Mouse (Mus musculus): ENCODE data around the gene Tbc1d24.

Tbc1d24 gene

DNA sequence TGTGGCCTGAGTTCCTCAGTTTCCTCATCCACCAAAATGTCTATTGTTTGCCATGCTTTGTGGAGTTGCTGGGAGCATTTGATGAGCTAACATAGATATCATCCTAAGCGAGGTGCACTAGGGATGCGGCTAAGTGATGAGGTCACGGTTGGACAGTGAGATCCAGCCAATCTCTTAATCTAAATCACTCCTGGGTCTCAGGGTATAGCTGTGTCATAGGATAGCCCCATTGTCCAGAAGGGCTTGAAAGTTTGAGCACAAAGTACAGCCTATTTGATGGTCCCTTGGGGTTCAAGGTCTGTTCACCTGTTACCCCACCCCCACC lies 4.5 kb upstream of the Tbc1d24 start:
- no peak for DNase-seq (ENCODE audit: low spot score)

DNA sequence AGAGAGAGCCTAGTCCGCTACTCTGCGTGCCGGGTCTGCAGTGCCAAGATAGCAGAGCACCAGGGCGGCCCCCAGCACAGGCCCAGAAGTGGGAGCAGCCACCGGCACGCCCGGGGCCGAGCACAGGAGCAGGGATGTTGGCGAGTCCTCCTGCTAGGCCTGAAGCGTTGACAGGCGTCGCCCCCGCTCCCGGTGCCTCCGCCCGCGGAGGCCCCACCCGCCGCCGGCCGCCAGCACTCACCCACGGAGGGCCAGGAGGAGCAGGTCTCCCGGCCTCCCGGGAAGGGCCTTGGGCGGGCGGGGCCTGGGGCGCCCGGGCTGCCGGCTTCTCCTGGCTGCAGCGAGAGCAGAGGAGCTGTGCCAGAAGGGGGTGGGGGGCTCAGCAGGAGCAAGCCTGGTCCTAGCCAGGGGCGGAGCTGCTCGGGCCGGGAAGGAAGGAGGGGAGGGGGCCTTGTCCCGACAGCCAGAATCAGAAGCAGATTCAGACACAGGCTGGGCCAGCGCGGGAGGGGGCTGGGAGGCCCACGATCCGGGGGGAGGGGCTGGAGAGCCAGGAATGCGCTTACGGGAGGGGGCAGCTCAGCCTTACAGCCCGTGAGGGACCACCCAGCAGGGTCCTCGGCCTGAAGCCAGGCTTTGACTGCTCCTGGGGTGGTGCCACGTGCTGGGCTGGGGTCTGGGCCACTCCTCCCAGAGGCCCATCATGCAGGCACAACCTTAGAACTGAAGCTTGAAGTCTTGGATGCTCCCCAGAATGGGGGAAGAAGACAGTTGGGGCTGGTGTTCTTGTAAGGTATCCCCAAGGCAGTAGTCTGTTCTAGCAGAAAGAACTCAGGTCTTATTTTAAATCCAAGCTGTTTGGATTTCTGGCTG lies 3.9 kb upstream of the Tbc1d24 start, which contains the start of gene Ntn3:
Gene Ntn3, minus strand, starts transcription at position 489 of the 873 bp plus-strand sequence.
- peak; percentile 89 for DNase-seq (ENCODE audit: low spot score)

DNA sequence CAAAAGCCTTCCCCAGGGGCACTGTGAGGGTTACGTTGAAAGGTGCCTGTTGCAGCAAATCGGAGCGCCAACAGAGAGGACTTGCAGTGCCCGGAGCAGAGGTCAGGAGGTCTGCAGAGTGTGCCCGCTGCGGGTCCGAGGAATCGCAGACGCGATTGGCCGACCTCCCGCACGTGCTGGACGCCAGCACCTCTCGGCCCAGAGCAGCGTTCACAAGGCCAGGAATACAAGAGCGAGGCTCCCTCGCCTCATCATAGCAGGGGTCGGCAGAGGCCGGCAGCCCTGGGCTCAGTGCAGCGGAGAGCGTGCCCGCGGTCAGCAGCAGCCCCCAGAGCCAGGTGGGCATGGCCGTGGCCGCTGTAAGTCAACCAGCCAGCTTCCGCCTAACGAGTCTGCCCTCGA lies 3.3 kb upstream of the Tbc1d24 start:
- DNase-seq (ENCODE audit: low spot score): no peak

- no peak for DNase-seq (ENCODE audit: low spot score)
Measured at GRCm38 (mm10) chr17:24207768-24208640, 2.6 kb upstream of the Tbc1d24 start.

- peak; percentile 84 for DNase-seq (ENCODE audit: low spot score)
Measured at GRCm38 (mm10) chr17:24206451-24207351, 1.3 kb upstream of the Tbc1d24 start.

- no peak for DNase-seq (ENCODE audit: low spot score)
Measured at GRCm38 (mm10) chr17:24205908-24206361, 573 bp upstream of the Tbc1d24 start.

GRCm38 (mm10) chr17:24204846-24205245 lies 516 bp downstream of the Tbc1d24 start:
- no peak for DNase-seq (ENCODE audit: low spot score)

DNA sequence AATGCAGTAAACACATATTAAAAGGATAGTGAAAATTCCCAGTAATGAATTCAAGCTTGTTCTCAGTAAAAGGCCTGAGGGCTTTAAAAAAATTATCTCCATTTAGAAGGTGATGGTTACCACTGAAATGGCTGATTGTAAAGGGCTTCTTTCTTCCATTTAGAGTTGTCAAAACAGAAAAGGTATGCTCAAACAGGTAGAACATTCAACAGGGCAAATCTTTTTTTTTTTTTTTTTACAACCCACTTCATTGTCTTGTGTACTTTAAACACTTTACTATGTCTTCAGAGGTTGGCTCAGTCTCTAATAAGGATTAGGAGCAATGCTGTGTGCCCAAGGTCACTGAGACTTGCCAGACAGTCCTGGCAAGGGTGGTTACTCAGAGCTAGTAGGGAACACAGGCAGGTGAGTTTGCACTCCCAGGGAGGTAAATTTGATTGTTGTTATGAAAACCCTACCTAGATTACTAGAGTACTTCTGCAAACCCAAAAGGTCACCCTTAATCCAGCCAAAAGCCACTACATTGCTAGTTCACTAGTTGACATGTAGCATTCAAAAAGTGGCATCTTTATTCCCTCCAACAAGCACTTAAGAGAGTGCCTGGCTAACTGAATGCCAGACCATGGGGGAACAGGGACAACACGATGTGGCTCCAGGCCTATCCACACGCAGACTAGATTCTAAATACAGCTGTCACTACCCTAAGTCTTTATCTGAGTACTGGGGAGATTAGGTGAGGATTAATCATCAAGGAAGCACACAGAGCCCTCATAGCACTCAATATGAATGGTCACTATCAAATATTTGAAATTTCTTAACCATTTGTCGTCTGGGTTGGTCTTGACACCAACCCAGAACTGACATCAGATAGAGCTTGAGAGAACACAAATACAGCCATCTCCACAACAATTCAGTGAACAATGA lies 1.5 kb downstream of the Tbc1d24 start:
- DNase-seq (ENCODE audit: low spot score): no peak

DNA sequence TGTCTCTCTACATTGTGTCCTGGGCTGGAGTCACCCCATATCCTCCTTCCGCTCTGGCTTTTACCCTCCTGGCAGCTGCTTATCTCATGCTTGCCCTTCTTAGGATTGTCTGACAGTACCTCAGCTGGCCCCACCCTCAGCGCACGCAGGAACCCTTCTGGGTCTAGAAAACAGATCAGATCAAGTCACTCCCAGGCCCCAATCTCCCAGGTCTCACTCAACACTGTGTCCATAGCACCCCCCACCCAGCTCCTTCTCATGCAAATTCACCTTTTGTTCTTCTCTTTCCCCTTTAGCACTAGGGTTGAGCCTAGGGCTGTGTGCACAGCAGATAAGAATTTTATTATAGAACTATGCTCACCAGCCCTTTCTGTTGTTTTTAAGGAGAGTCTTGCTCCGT lies 2.3 kb downstream of the Tbc1d24 start:
- peak; percentile 80 for DNase-seq (ENCODE audit: low spot score)

DNA sequence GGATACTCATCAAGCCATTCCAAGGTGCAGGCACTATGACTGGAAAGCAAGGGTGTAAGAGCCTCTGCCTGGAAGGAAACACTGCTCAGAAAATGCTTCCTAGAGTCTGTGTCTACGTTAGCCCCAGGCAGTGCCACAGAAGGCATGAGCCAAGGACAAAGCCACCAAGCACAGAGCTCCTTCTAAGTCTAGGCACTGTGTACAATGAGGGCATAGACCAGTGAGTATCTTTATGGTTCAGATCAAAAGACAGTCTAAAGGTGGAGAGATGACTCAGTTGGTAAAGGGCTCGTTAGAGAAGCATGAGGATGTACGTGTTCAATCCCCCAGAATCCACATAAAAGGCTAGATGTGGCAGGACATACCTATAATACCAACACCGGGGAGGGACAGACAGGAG lies 4.3 kb downstream of the Tbc1d24 start:
- DNase-seq (ENCODE audit: low spot score): no peak

DNA sequence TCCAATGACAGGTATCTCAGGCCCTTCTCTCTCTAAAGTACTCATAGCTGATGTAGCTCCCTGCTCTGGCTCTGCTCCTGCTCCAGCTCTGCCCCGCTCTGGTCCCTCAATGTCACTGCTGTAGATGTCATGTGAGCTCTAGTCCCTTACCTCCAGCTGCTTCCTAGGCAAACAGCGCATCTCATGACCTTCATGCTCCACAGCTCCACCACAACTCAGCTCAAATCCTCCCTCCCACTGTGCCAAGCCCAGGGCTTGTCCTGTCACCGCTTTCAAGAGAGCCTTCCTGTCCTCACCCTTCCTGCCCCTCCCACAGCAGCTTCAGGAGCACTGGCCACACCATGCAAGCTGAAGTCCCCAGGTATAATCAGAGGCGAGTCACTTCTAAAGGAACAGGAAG lies 5.6 kb downstream of the Tbc1d24 start:
- DNase-seq (ENCODE audit: low spot score): no peak

- peak; percentile 76 for DNase-seq (ENCODE audit: low spot score)
Measured at GRCm38 (mm10) chr17:24199252-24199651, 6.1 kb downstream of the Tbc1d24 start.

GRCm38 (mm10) chr17:24197032-24197824 lies 8.1 kb downstream of the Tbc1d24 start:
- no peak for DNase-seq (ENCODE audit: low spot score)

- DNase-seq (ENCODE audit: low spot score): no peak
Measured at GRCm38 (mm10) chr17:24195349-24195748, 10.0 kb downstream of the Tbc1d24 start.

DNA sequence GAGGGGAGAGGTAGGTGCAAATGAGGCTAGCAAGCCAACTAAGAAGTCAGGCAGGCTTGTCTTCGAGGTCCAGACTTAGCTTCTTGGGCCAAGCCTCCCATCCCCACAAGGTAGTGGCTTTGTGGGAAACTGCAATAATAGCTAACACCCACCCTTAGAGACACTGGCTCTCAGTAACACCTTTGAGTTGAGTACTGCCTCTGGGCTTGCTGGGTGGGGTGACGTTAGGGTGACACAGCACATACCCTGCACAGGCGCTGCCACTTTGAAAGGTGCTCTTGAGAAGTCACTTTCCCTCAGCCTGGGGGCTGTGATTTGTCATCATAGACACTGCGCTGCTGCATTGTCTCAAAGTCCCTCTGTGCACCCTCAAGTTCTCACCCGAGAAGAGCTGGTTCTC lies 11.6 kb downstream of the Tbc1d24 start:
- no peak for DNase-seq (ENCODE audit: low spot score)

- no peak for DNase-seq (ENCODE audit: low spot score)
Measured at GRCm38 (mm10) chr17:24193268-24193667, 12.1 kb downstream of the Tbc1d24 start.

DNA sequence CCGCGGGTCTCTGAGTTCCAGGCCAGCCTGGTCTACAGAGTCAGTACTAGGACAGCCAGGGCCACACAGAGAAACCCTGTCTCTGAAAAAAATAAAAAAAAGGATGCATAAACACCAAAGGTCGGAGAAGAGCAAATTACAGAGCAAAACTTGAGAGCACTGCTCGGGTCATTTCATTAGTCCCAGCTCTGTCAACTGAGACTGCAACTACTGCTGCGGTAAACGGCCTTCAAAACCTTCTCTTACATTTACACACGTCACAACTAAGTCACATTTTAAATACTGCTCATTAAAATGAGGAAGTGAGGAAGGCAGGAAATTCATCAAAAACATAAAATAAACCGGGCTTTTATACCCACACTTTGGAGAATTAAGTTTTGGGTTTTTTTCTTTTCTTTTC lies 12.5 kb downstream of the Tbc1d24 start:
- no peak for DNase-seq (ENCODE audit: low spot score)

DNA sequence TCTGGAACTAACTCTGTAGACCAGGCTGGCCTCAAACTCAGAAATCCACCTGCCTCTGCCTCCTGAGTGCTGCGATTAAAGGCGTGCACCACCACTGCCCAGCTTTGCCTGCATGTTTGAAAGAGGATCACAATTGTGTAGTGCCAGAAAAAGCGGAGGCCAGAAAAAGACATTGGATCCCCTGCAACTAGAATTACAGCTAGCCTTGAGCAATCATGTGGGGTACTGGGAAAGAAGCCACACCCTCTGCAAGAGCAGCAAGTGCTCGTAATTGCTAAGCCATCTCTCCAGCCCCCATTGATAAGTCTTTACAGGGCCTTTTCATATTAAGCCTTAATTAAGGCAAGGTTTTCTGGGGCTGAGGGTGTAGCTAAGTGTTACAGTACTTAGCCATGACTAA lies 13.9 kb downstream of the Tbc1d24 start:
- DNase-seq (ENCODE audit: low spot score): no peak

DNA sequence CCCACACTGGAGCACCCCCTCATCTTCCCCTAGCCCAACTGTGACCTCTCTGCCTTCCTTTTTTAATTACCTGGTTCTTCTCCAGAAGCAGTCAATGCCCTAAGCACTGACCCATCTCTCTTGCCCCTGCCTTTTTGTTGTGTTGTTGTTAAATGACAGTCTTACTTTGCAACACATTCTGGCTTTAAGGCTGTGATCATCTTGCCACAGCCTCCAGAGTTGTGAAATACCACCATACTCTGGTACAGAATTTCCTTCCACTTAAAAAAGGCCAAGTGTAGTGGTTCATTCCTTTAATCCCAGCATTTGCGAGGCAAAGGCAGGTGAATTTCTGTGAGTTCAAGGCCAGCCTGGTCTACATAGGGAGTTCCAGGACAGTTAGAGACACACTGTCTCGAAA lies 14.4 kb downstream of the Tbc1d24 start:
- DNase-seq (ENCODE audit: low spot score): no peak

- no peak for DNase-seq (ENCODE audit: low spot score)
Measured at GRCm38 (mm10) chr17:24174259-24174658, 31.1 kb downstream of the Tbc1d24 start.
